Mouse (Mus musculus) intestine, postnatal 0 days (tissue): ENCODE data around the gene AW549877. TPM values are rescaled to one million over a fixed set of nuclear protein-coding genes. Genes with fewer than 3 reads are reported as not detected.
A peak's percentile ranks its signal among the peaks of the same experiment; 100 is the strongest.

Experiments
- ATAC-seq: fragments of 200-750 bp; cut with Nextera tagmentation; 2 replicates; pipeline ENCODE4 v1.8.0; 2017; ENCODE audit warnings: mild to moderate bottlenecking, moderate TSS enrichment, moderate library complexity
- H3K27ac ChIP-seq: fragments of 300-500 bp; sonication (generic); 2 replicates; pipeline ENCODE4 v1.5.1; 2014; ENCODE audit warnings: mild to moderate bottlenecking, low read depth, low read length, moderate library complexity
- H3K27me3 ChIP-seq: fragments of 300-500 bp; sonication (generic); replicated peaks from 2 replicates; pipeline ENCODE4 v1.6.1; 2014; ENCODE audit warnings: low read length, mixed read lengths; ENCODE audit not compliant: control insufficient read depth, insufficient read depth
- H3K36me3 ChIP-seq: fragments of 300-500 bp; sonication (generic); 2 replicates; pipeline ENCODE4 v1.6.1; 2014; ENCODE audit warnings: mild to moderate bottlenecking, moderate library complexity; ENCODE audit not compliant: control insufficient read depth, insufficient read depth
- H3K4me1 ChIP-seq: fragments of 300-500 bp; sonication (generic); replicated peaks from 2 replicates; pipeline ENCODE4 v1.6.1; 2014; ENCODE audit warnings: antibody characterized with exemption, low read length, mixed read lengths; ENCODE audit not compliant: control insufficient read depth, insufficient read depth
- H3K4me2 ChIP-seq: fragments of 300-500 bp; sonication (generic); replicated peaks from 2 replicates; pipeline ENCODE4 v1.6.1; 2014; ENCODE audit warnings: low read depth, mild to moderate bottlenecking, moderate library complexity
- H3K4me3 ChIP-seq: fragments of 300-500 bp; sonication (generic); 2 replicates; pipeline ENCODE4 v1.5.1; 2014; ENCODE audit warnings: low read depth, low read length
- H3K9ac ChIP-seq: fragments of 300-500 bp; sonication (generic); 2 replicates; pipeline ENCODE4 v1.6.1; 2014; ENCODE audit warnings: mild to moderate bottlenecking, low read depth, low read length
- H3K9me3 ChIP-seq: fragments of 300-500 bp; sonication (generic); 2 replicates; pipeline ENCODE4 v1.6.1; 2016; ENCODE audit warnings: mixed run types; ENCODE audit not compliant: control insufficient read depth
- CTCF ChIP-seq: sonication (generic); IDR thresholded peaks from 2 replicates; pipeline ENCODE4 v1.5.1; 2016; ENCODE audit warnings: low read depth, mild to moderate bottlenecking, control low read depth, antibody characterized with exemption, moderate library complexity
- WGBS: fragments of 180-500 bp; shearing (Covaris S2); extraction: QIAGEN DNeasy Blood & Tissue Kit; methylation state at CpG from one replicate; pipeline ENCODE4 v1.1.7; 2014; 5-methylcytosine and 5-hydroxymethylcytosine counted together
- polyA plus RNA-seq: library from polyadenylated mRNA; unstranded; fragments of >200 nt; fragmentation: Nextera tagmentation; extraction: Ambion mirVana; gene quantifications from 2 replicates; pipeline ENCODE4 v1.2.1, GENCODE M21; 2015

The AW549877 gene
- 13.5 and 15.4 TPM in 2 replicates for polyA plus RNA-seq

- H3K36me3 ChIP-seq: peaks cover 8% of the 10 kb centered on the region; the same call in 1 of the 2 replicates
- no peaks in the 10 kb centered on the region for H3K9me3 ChIP-seq
- peak within 1 kb of the TSS; percentile 67 for H3K4me2 ChIP-seq
- H3K27me3 ChIP-seq: no peaks in the 10 kb centered on the region
- peak; percentile 100 for ATAC-seq
- peak within 1 kb of the TSS; percentile 89 for H3K4me3 ChIP-seq
- no peak for TF ChIP-seq CTCF
- H3K4me1 ChIP-seq: no peaks in the 10 kb centered on the region
- peak within 1 kb of the TSS; percentile 97 for H3K27ac ChIP-seq
- WGBS: under 1% methylated on average over 61 of the region's 61 CpGs
- peak within 1 kb of the TSS; percentile 82 for H3K9ac ChIP-seq
These were observed at the start of gene AW549877 for GRCm38 (mm10) chr15:3995448-3996266. Gene AW549877, minus strand, starts transcription at chr15:3995744.

- H3K4me3 ChIP-seq: no peak overlapping the region
- H3K4me2 ChIP-seq: peak overlapping the region; percentile 41; the same call in 1 of the 2 replicates
- peaks cover 13% of the 10 kb centered on the region; the same call in 1 of the 2 replicates for H3K36me3 ChIP-seq
- WGBS: 22% methylated on average over 4 of the region's 4 CpGs
- H3K27ac ChIP-seq: no peak overlapping the region
- no peak overlapping the region for H3K9ac ChIP-seq
- peak; percentile 74 for TF ChIP-seq CTCF
- H3K27me3 ChIP-seq: no peaks in the 10 kb centered on the region
- no peaks in the 10 kb centered on the region for H3K4me1 ChIP-seq
- no peaks in the 10 kb centered on the region for H3K9me3 ChIP-seq
- no peak for ATAC-seq
These were observed 47.5 kb upstream of the AW549877 start for GRCm38 (mm10) chr15:4043032-4043471.

DNA sequence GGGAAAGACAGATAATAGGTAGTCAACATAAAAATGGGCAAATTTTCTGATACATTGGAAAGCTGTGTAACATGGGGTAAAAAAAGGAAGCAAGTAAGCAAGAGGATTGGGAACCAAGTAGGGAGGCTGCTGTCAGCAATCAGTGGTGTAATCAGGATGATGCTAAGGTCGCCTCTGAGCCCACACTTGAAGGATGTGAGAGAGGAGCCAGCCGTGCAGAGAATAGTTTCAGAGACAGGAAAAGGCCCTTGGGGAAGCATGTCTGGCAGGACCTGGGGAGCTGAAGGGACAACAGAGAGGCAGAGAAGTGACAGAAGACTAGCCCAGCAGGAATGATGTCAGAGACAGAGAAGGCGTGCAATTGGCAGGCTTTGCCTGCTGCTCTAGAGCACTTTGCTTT lies 46.9 kb upstream of the AW549877 start:
- no peak overlapping the region for H3K4me2 ChIP-seq
- 72% methylated on average over 3 of the region's 3 CpGs for WGBS
- no peak for TF ChIP-seq CTCF

DNA sequence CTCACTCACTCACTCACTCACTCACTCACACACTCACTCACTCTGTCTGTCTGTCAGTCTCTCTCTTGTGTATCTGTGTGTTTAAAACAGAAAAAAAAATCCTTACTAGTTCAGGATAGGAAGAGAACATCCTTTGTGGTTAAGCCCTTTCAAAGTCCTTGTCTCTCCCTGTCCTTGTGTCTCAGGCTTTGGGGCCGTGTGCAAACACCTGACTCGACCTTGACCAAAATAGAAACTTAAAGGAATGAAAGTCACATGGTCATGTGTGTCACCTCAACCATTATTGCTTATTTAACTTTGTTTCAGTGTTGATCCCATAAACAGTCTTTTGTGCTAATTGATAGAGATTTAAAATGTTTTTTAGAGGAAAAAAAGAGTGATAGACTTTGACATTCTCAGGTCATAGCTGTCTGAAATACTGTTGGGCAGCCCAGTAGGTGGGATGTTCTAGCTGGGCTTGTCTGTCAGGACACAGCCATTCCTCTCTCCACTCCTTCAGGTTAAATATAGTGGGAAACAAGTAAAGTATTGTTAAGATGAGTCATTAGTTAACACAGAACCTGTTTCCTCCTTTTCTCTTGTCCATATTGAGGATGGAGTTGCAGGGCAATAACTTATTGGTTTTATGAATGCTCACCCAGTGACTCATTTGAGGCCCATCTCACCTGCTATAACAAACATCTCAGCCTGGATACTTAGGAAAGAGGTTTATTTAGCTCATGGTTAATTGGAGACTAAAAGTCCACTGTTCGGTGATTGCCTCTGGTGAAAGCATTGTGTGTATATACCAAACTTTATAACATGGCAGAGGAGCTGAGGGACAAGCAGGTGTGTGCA lies 37.8 kb upstream of the AW549877 start:
- no peak overlapping the region for H3K4me2 ChIP-seq
- no peak for TF ChIP-seq CTCF
- no peaks in the 10 kb centered on the region for H3K4me1 ChIP-seq
- H3K27ac ChIP-seq: no peak overlapping the region
- no peak overlapping the region for H3K9ac ChIP-seq
- 0 out of 2 replicates have a peak, but pooled peaks cover 4% of the 10 kb centered on the region for H3K36me3 ChIP-seq
- H3K27me3 ChIP-seq: no peaks in the 10 kb centered on the region
- no peaks in the 10 kb centered on the region for H3K9me3 ChIP-seq
- ATAC-seq: peak; percentile 93
- 43% methylated on average over 3 of the region's 3 CpGs for WGBS
- H3K4me3 ChIP-seq: no peak overlapping the region

More for the DNA sequence above, 46.9 kb upstream of the AW549877 start:
- Histone ChIP-seq H3K36me3 (peaks cover 13% of the 10 kb centered on the region; the same call in 1 of the 2 replicates), H3K9ac (no peak overlapping the region), H3K4me1 (no peaks in the 10 kb centered on the region), H3K9me3 (no peaks in the 10 kb centered on the region), H3K4me3 (no peak overlapping the region), H3K27me3 (no peaks in the 10 kb centered on the region), H3K27ac (no peak overlapping the region)
- no peak for ATAC-seq

DNA sequence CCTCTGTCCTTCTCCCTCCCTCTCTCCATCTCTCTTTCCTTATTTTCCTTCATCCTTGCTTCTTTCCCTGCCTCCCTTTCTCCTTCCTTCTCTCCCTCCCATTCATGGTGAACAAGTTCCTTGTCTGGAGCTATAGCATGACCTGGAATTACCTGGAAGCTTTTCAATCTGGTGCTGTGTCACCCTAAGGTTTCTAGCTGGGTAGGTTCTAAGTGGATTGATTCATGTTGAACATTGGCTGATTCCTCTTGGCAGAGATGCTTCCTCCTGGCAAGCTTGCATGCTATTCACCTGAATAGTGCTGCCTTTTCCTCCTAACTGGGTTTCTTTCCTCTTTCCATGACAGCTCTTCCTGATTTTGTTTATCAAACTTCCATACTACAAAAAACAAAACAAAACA lies 33.4 kb upstream of the AW549877 start:
- no peak for ATAC-seq
- Histone ChIP-seq H3K36me3 (no peaks in the 10 kb centered on the region), H3K4me1 (no peaks in the 10 kb centered on the region), H3K27me3 (no peaks in the 10 kb centered on the region), H3K4me3 (no peak overlapping the region), H3K4me2 (no peak overlapping the region), H3K9me3 (no peaks in the 10 kb centered on the region), H3K27ac (no peak overlapping the region), H3K9ac (no peak overlapping the region)
- no peak for TF ChIP-seq CTCF

DNA sequence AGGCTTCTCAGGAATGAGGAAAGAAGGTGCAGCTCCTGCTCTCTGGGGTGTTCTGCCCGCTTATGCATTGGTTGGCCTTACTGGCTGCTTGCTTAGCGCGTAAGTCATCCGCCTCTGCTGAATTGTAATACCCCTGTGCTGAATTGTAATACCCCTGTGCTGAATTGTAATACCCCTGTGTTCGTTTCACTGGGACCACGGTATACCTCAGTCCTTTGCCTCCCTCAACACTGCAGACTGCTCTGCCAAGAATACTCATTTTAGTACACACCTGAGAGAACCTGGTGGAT lies 32.8 kb upstream of the AW549877 start:
- H3K4me1 ChIP-seq: no peaks in the 10 kb centered on the region

More for the DNA sequence above, 32.8 kb upstream of the AW549877 start:
- H3K4me3 ChIP-seq: no peak overlapping the region
- no peak for ATAC-seq
- no peak overlapping the region for H3K4me2 ChIP-seq
- H3K27ac ChIP-seq: no peak overlapping the region
- H3K36me3 ChIP-seq: no peaks in the 10 kb centered on the region
- no peak for TF ChIP-seq CTCF
- H3K9me3 ChIP-seq: no peaks in the 10 kb centered on the region
- H3K9ac ChIP-seq: no peak overlapping the region
- H3K27me3 ChIP-seq: no peaks in the 10 kb centered on the region
- WGBS: 79% methylated on average over 6 of the region's 6 CpGs
